Mouse (Mus musculus): ENCODE data around the gene Mettl2. TPM values are rescaled to one million over a fixed set of nuclear protein-coding genes. Genes with fewer than 3 reads are reported as not detected.
A peak's percentile ranks its signal among the peaks of the same experiment; 100 is the strongest.

Mettl2 gene
- polyA plus RNA-seq, 1 experiment from 2014 or later = 14.9 TPM

GRCm38 (mm10) chr11:105151226-105152016 is 25.2 kb downstream of the Mettl2 start:
- DNase-seq (ENCODE audit: low spot score) (no peak), ATAC-seq (no peak)
- Histone ChIP-seq H3K27ac (ENCODE audit: low read length) (no peak overlapping the region), H3K9me3 (ENCODE audit: low read length) (no peaks in the 10 kb centered on the region), H3K36me3 (ENCODE audit: insufficient read depth, low read length) (no peaks in the 10 kb centered on the region), H3K4me2 (replicated peaks; ENCODE audit: low read depth, low read length) (0 out of 2 replicates have a peak overlapping the region, but pooled peaks have one; percentile 17), H3K4me3 (ENCODE audit: low read depth, low read length) (no peak overlapping the region), H3K4me1 (ENCODE audit: insufficient read depth, low read depth, low read length) (peaks cover 9% of the 10 kb centered on the region), H3K27me3 (replicated peaks; ENCODE audit: insufficient read depth, low read length) (no peaks in the 10 kb centered on the region), H3K9ac (replicated peaks; ENCODE audit: low read depth) (no peak overlapping the region)
- WGBS = 17% methylated on average over 17 of the region's 19 CpGs
- TF ChIP-seq EP300 (IDR thresholded peaks at IDR 0.05) = no peak
- TF ChIP-seq CTCF (IDR thresholded peaks at IDR 0.05) = no peak

- Histone ChIP-seq H3K27me3 (replicated peaks; ENCODE audit: insufficient read depth, low read length) (no peaks in the 10 kb centered on the region), H3K4me3 (ENCODE audit: low read depth, low read length) (no peak overlapping the region), H3K4me1 (ENCODE audit: insufficient read depth, low read depth, low read length) (peaks cover 9% of the 10 kb centered on the region), H3K36me3 (ENCODE audit: insufficient read depth, low read length) (no peaks in the 10 kb centered on the region), H3K9me3 (ENCODE audit: low read length) (no peaks in the 10 kb centered on the region), H3K9ac (replicated peaks; ENCODE audit: low read depth) (no peak overlapping the region), H3K27ac (ENCODE audit: low read length) (no peak overlapping the region), H3K4me2 (replicated peaks; ENCODE audit: low read depth, low read length) (no peak overlapping the region)
- ATAC-seq (no peak), DNase-seq (ENCODE audit: low spot score) (no peak)
- TF ChIP-seq CTCF (IDR thresholded peaks at IDR 0.05) (no peak), EP300 (IDR thresholded peaks at IDR 0.05) (no peak)
- no CpG with 5 or more reads among the region's 4 CpGs for WGBS
Observed at GRCm38 (mm10) chr11:105152017-105152300, 25.7 kb downstream of the Mettl2 start.

GRCm38 (mm10) chr11:105152357-105152899 is 26.2 kb downstream of the Mettl2 start:
- no peak overlapping the region for H3K27ac ChIP-seq (ENCODE audit: low read length)
- WGBS = 70% methylated on average over 11 of the region's 11 CpGs

GRCm38 (mm10) chr11:105153068-105153833 is 27.0 kb downstream of the Mettl2 start:
- Histone ChIP-seq H3K4me3 (ENCODE audit: low read depth, low read length) (no peak overlapping the region), H3K36me3 (ENCODE audit: insufficient read depth, low read length) (no peaks in the 10 kb centered on the region), H3K27me3 (replicated peaks; ENCODE audit: insufficient read depth, low read length) (no peaks in the 10 kb centered on the region), H3K9me3 (ENCODE audit: low read length) (no peaks in the 10 kb centered on the region), H3K27ac (ENCODE audit: low read length) (no peak overlapping the region), H3K4me1 (ENCODE audit: insufficient read depth, low read depth, low read length) (peaks cover 9% of the 10 kb centered on the region), H3K4me2 (replicated peaks; ENCODE audit: low read depth, low read length) (peak overlapping the region; percentile 30), H3K9ac (replicated peaks; ENCODE audit: low read depth) (no peak overlapping the region)
- DNase-seq (ENCODE audit: low spot score) (peak; percentile 65), ATAC-seq (peak; percentile 84)
- no peak for TF ChIP-seq EP300 (IDR thresholded peaks at IDR 0.05)
- no peak for TF ChIP-seq CTCF (IDR thresholded peaks at IDR 0.05)
- 20% methylated on average over 12 of the region's 12 CpGs for WGBS

More at GRCm38 (mm10) chr11:105152357-105152899, 26.2 kb downstream of the Mettl2 start:
- Histone ChIP-seq H3K9me3 (ENCODE audit: low read length) (no peaks in the 10 kb centered on the region), H3K36me3 (ENCODE audit: insufficient read depth, low read length) (no peaks in the 10 kb centered on the region), H3K4me3 (ENCODE audit: low read depth, low read length) (no peak overlapping the region), H3K4me1 (ENCODE audit: insufficient read depth, low read depth, low read length) (peaks cover 9% of the 10 kb centered on the region), H3K9ac (replicated peaks; ENCODE audit: low read depth) (no peak overlapping the region), H3K27me3 (replicated peaks; ENCODE audit: insufficient read depth, low read length) (no peaks in the 10 kb centered on the region), H3K4me2 (replicated peaks; ENCODE audit: low read depth, low read length) (no peak overlapping the region)
- no peak for TF ChIP-seq CTCF (IDR thresholded peaks at IDR 0.05)
- no peak for TF ChIP-seq EP300 (IDR thresholded peaks at IDR 0.05)
- no peak for ATAC-seq
- no peak for DNase-seq (ENCODE audit: low spot score)

GRCm38 (mm10) chr11:105155915-105156314 is 29.7 kb downstream of the Mettl2 start:
- 23% methylated on average over 4 of the region's 4 CpGs for WGBS
- no peak; the same call in 1 of the 2 replicates for ATAC-seq
- H3K27me3 ChIP-seq (replicated peaks; ENCODE audit: insufficient read depth, low read length) = no peaks in the 10 kb centered on the region
- no peaks in the 10 kb centered on the region for H3K36me3 ChIP-seq (ENCODE audit: insufficient read depth, low read length)
- peaks cover 9% of the 10 kb centered on the region for H3K4me1 ChIP-seq (ENCODE audit: insufficient read depth, low read depth, low read length)
- no peak overlapping the region for H3K4me3 ChIP-seq (ENCODE audit: low read depth, low read length)
- H3K9me3 ChIP-seq (ENCODE audit: low read length) = no peaks in the 10 kb centered on the region
- H3K27ac ChIP-seq (ENCODE audit: low read length) = no peak overlapping the region
- H3K9ac ChIP-seq (replicated peaks; ENCODE audit: low read depth) = no peak overlapping the region
- peak; percentile 34 for DNase-seq (ENCODE audit: low spot score)
- TF ChIP-seq CTCF (IDR thresholded peaks at IDR 0.05) (no peak), EP300 (IDR thresholded peaks at IDR 0.05) (no peak)
- no peak overlapping the region for H3K4me2 ChIP-seq (replicated peaks; ENCODE audit: low read depth, low read length)

GRCm38 (mm10) chr11:105156748-105157267 is 30.6 kb downstream of the Mettl2 start:
- no peak overlapping the region for H3K9ac ChIP-seq (replicated peaks; ENCODE audit: low read depth)
- peaks cover 9% of the 10 kb centered on the region for H3K4me1 ChIP-seq (ENCODE audit: insufficient read depth, low read depth, low read length)
- DNase-seq (ENCODE audit: low spot score) = no peak
- H3K27ac ChIP-seq (ENCODE audit: low read length) = no peak overlapping the region
- H3K4me3 ChIP-seq (ENCODE audit: low read depth, low read length) = no peak overlapping the region
- no peak overlapping the region for H3K4me2 ChIP-seq (replicated peaks; ENCODE audit: low read depth, low read length)
- no peaks in the 10 kb centered on the region for H3K36me3 ChIP-seq (ENCODE audit: insufficient read depth, low read length)
- WGBS = 70% methylated on average over 19 of the region's 19 CpGs
- TF ChIP-seq EP300 (IDR thresholded peaks at IDR 0.05) = no peak
- TF ChIP-seq CTCF (IDR thresholded peaks at IDR 0.05) = no peak
- no peaks in the 10 kb centered on the region for H3K9me3 ChIP-seq (ENCODE audit: low read length)
- H3K27me3 ChIP-seq (replicated peaks; ENCODE audit: insufficient read depth, low read length) = no peaks in the 10 kb centered on the region
- ATAC-seq = no peak
